Mouse (Mus musculus) ES-Bruce4 (cell line): ENCODE results near the gene Susd3. TPM values are rescaled to one million over a fixed set of nuclear protein-coding genes. Genes with fewer than 3 reads are reported as not detected.

ENCODE experiments used
- H3K27ac ChIP-seq: 2 replicates; pipeline ENCODE4 v1.5.1; 2012; ENCODE audit warnings: low read length, inconsistent platforms; ENCODE audit not compliant: insufficient read depth
- H3K27me3 ChIP-seq: 2 replicates; pipeline ENCODE4 v1.6.1; 2012; ENCODE audit warnings: mild to moderate bottlenecking, low read length, inconsistent platforms; ENCODE audit not compliant: control insufficient read depth, poor library complexity, insufficient read depth, severe bottlenecking
- H3K36me3 ChIP-seq: 2 replicates; pipeline ENCODE4 v1.6.1; 2012; ENCODE audit warnings: inconsistent platforms, mild to moderate bottlenecking, low read length, moderate library complexity; ENCODE audit not compliant: control insufficient read depth, poor library complexity, insufficient read depth, severe bottlenecking
- H3K4me1 ChIP-seq: one replicate; pipeline ENCODE4 v1.8.1; 2011; ENCODE audit warnings: low read length; ENCODE audit not compliant: control insufficient read depth, insufficient read depth
- H3K4me3 ChIP-seq: 2 replicates; pipeline ENCODE4 v1.5.1; 2011; ENCODE audit warnings: low read depth, mild to moderate bottlenecking, low read length
- H3K9ac ChIP-seq: 2 replicates; pipeline ENCODE4 v1.6.1; 2012; ENCODE audit warnings: low read depth, mild to moderate bottlenecking, inconsistent platforms; ENCODE audit not compliant: poor library complexity, severe bottlenecking
- H3K9me3 ChIP-seq: replicated peaks from 2 replicates; pipeline ENCODE4 v1.6.1; 2012; ENCODE audit warnings: mild to moderate bottlenecking, low read length, inconsistent platforms; ENCODE audit not compliant: control insufficient read depth, poor library complexity, insufficient read depth, severe bottlenecking
- CTCF ChIP-seq: IDR thresholded peaks from one replicate; pipeline ENCODE4 v1.8.1; 2011; ENCODE audit warnings: low read depth, low read length
- EP300 ChIP-seq: IDR thresholded peaks from 2 replicates; pipeline ENCODE4 v1.6.1; 2011; ENCODE audit warnings: low read depth, low read length; ENCODE audit not compliant: insufficient read depth
- POLR2A ChIP-seq: IDR thresholded peaks from one replicate; pipeline ENCODE4 v1.8.1; 2011; ENCODE audit warnings: low read length; ENCODE audit not compliant: insufficient read depth
- polyA plus RNA-seq: library from polyadenylated mRNA; stranded (reverse); fragments of >200 nt; gene quantifications from 2 replicates; pipeline ENCODE4 v1.2.4, GENCODE M21; 2011; ENCODE audit warnings: low read depth; ENCODE audit not compliant: missing spikeins, insufficient read depth, insufficient read length

Gene Susd3
- polyA plus RNA-seq, 1 experiment, result not detected

DNA sequence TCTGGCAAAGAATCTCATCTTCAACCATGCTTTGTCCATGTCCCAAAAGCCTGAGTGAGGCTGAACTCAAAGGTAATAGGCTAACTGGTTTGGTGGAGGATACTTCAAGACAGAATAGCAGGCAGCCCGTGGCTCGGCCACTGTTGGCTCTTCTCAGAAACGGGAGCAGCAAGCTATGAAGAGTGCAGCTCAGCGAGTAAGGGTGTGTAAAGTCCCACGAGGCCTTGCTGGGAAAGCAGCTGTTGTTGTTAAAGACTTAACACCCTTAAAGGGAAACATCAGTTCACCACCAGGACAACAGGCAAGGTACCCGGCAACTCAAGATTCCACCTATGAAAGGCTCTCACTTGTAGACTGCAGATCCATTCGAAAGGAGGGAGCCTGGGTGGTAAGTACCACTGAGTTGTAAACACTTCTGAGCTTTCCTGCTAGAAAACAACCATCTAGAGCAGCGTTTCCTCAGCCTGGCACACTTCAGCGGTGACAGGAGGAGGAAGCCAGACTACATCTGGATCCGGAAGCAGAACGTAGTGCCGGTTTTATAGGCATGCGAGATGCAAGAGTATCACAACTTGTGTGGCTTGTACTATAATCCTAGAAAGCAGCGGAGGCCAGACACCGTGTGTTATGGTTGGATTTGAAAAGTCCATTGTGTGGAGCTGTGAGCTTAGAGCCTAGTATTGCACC lies 11.7 kb upstream of the Susd3 start:
- H3K9ac ChIP-seq, result no peak overlapping the region
- H3K4me1 ChIP-seq, result no peaks in the 10 kb centered on the region
- H3K9me3 ChIP-seq, result no peaks in the 10 kb centered on the region
- H3K27me3 ChIP-seq, result no peaks in the 10 kb centered on the region
- TF ChIP-seq CTCF, result no peak
- TF ChIP-seq EP300, result no peak
- TF ChIP-seq POLR2A, result no peak
- no peaks in the 10 kb centered on the region for H3K36me3 ChIP-seq
- H3K27ac ChIP-seq, result no peak overlapping the region
- H3K4me3 ChIP-seq, result no peak overlapping the region

DNA sequence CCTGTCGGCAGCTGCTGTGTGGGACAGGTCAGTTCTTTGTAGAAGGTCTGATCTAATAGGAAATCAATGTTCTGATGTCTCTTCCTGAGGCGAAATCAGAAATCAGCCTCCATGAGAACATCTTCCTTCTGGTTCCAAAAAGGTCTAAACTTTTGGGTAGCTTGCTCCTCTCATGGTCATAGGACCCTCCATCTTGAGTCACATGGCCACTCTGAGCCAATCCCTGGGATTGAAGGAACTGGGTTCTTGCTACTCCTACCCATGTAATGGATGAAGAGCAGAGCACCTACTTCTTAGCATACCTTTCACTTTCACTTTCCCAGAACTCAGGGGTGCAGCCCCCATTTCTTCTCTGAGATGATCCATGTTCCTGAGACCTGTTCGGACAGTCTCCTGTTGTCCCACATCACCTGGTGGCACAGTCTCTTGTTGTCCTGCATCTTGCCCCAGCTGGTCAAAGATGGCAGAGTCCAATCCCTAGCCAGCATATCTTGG lies 9.4 kb upstream of the Susd3 start:
- Histone ChIP-seq H3K27me3 (no peaks in the 10 kb centered on the region), H3K9me3 (no peaks in the 10 kb centered on the region), H3K27ac (no peak overlapping the region), H3K4me1 (no peaks in the 10 kb centered on the region), H3K4me3 (no peak overlapping the region), H3K9ac (no peak overlapping the region), H3K36me3 (no peaks in the 10 kb centered on the region)
- TF ChIP-seq POLR2A, result no peak
- TF ChIP-seq CTCF, result no peak
- no peak for TF ChIP-seq EP300

DNA sequence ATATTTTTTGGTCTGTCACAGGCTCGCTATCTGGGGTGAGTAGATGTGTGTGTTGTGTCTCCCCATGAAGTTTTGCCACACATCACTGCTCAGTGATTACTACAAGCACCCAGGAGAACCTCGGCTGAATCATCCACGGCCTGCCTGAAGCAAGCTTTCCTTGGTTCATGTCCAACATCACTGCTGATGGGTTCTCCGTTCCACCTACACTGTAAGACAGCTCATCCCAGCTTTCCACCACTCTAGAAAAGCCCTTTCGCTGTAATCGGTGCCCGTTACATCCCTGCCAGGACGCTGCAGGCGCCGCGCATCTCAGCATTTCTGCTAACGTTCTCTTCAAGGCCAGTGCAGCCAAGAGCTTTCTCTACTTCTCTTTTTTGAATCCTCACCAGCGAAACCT lies 4.2 kb upstream of the Susd3 start:
- no peak for TF ChIP-seq POLR2A
- no peak for TF ChIP-seq EP300
- TF ChIP-seq CTCF, result no peak
- H3K9me3 ChIP-seq, result no peaks in the 10 kb centered on the region
- no peaks in the 10 kb centered on the region for H3K27me3 ChIP-seq
- H3K4me3 ChIP-seq, result no peak overlapping the region
- H3K4me1 ChIP-seq, result peaks cover 2% of the 10 kb centered on the region
- no peak overlapping the region for H3K9ac ChIP-seq
- no peak overlapping the region for H3K27ac ChIP-seq
- H3K36me3 ChIP-seq, result no peaks in the 10 kb centered on the region

DNA sequence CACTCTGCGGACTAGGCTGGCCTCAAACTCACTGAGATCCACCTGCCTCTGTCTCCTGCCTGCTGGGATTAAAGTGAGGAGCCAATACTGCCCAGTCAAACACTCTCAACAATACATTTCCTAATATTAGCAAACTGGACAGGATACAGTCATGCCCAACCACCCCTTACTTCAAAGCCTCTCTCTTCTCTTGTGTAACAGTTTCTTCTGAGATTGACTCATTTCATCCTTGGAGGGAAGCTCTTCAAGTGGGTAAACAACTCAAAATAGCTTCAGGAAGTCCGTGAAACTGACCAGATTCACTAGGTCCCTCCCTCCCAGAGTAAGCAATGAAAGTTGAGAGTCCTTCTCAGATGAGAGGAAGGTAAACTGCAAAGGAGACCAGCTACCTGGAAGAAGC lies 3.6 kb upstream of the Susd3 start:
- H3K4me3 ChIP-seq, result no peak overlapping the region
- H3K27ac ChIP-seq, result no peak overlapping the region
- peaks cover 2% of the 10 kb centered on the region for H3K4me1 ChIP-seq
- H3K9ac ChIP-seq, result no peak overlapping the region
- no peaks in the 10 kb centered on the region for H3K36me3 ChIP-seq
- no peaks in the 10 kb centered on the region for H3K9me3 ChIP-seq
- no peaks in the 10 kb centered on the region for H3K27me3 ChIP-seq
- TF ChIP-seq POLR2A, result no peak
- no peak for TF ChIP-seq CTCF
- TF ChIP-seq EP300, result no peak

DNA sequence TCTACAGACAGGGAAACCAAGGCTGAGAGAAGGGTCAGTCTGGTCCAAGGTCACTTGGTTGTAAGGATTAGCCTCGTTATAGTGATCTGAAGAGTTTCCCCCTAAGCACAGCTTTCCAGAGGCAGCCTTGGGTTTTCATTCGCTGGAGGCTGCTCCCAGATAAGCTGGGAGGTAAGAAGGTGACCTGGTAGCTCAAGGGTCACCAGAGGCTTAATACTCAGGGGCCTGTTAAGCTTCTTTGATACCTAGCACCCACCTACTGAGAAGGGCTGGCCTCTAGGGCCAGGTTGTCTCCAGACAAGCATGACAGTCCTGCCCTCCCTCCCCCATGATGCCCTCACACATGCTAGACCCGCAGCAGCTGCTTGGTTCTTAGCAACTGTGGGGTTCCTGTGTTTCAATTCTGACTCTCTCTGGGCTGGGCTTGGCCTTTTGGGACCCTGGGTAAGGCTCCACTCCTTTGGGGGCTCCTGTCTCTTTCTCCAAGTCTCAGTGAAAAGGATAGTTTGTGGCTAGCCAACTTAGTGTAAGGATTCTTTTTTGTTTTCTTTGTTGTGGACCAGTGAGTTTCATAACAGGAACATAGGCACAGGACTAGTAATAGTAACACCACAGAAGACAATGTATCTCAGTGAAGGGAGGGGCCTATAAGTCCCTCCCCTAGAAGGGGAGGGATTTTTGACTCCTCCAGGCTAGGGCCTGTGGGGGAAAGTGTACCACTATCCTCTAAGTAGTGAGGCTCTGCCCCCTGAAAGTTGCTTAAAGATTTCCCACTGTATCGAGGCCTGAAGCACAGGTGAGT lies 2.4 kb upstream of the Susd3 start:
- no peaks in the 10 kb centered on the region for H3K36me3 ChIP-seq
- TF ChIP-seq EP300 (no peak), CTCF (no peak), POLR2A (no peak)
- no peak overlapping the region for H3K4me3 ChIP-seq
- H3K4me1 ChIP-seq, result peaks cover 2% of the 10 kb centered on the region
- no peak overlapping the region for H3K9ac ChIP-seq
- H3K27ac ChIP-seq, result no peak overlapping the region
- H3K27me3 ChIP-seq, result no peaks in the 10 kb centered on the region
- H3K9me3 ChIP-seq, result no peaks in the 10 kb centered on the region

DNA sequence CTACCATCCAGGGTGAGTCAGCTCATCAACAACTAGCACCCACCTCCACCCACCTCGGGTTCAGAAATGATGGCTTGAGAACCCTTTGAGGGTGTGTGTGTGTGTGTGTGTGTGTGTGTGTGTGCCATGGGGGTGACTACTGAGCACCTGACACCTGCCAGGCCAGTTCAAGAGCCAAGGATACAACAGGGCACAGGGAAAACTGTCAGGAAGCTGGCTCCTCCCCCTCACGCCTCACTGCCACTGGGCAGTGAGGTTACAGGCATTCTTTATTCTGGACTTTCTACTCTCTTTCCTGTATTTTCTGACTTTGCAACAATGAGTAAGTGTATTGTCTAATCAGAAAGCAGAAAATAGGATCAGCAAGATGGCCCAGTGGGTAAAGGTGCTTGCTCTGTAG lies 1.1 kb upstream of the Susd3 start:
- no peaks in the 10 kb centered on the region for H3K36me3 ChIP-seq
- H3K4me3 ChIP-seq, result no peak overlapping the region
- H3K4me1 ChIP-seq, result peaks cover 2% of the 10 kb centered on the region
- TF ChIP-seq EP300 (no peak), CTCF (no peak), POLR2A (no peak)
- no peak overlapping the region for H3K27ac ChIP-seq
- H3K9me3 ChIP-seq, result no peaks in the 10 kb centered on the region
- no peaks in the 10 kb centered on the region for H3K27me3 ChIP-seq
- H3K9ac ChIP-seq, result no peak overlapping the region
